Mouse (Mus musculus) intestine, embryonic 14.5 days (tissue): ENCODE data around the gene Htra1. TPM values are rescaled to one million over a fixed set of nuclear protein-coding genes. Genes with fewer than 3 reads are reported as not detected.

Source experiments
- ATAC-seq: fragments of 200-750 bp; cut with Nextera tagmentation; replicated peaks from 2 replicates; pipeline ENCODE4 v1.8.0; 2017; ENCODE audit warnings: low read depth, moderate number of reproducible peaks, moderate TSS enrichment, moderate library complexity; ENCODE audit not compliant: low FRiP score, low TSS enrichment
- DNase-seq: peaks from one replicate; pipeline ENCODE4 v3.0.0-alpha.2; 2018; ENCODE audit warnings: low spot score
- H3K27ac ChIP-seq: fragments of 300-500 bp; sonication (generic); 2 replicates; pipeline ENCODE4 v1.5.1; 2014; ENCODE audit warnings: low read depth, mild to moderate bottlenecking, control low read depth
- H3K27me3 ChIP-seq: fragments of 300-500 bp; sonication (generic); replicated peaks from 2 replicates; pipeline ENCODE4 v1.6.1; 2014; ENCODE audit warnings: low read length, control low read depth; ENCODE audit not compliant: control insufficient read depth, insufficient read depth
- H3K36me3 ChIP-seq: fragments of 300-500 bp; sonication (generic); 2 replicates; pipeline ENCODE4 v1.6.1; 2014; ENCODE audit warnings: low read length, control low read depth; ENCODE audit not compliant: control insufficient read depth, insufficient read depth
- H3K4me1 ChIP-seq: fragments of 300-500 bp; sonication (generic); replicated peaks from 2 replicates; pipeline ENCODE4 v1.6.1; 2014; ENCODE audit warnings: low read length, control low read depth, mixed read lengths; ENCODE audit not compliant: control insufficient read depth, insufficient read depth
- H3K4me2 ChIP-seq: fragments of 300-500 bp; sonication (generic); 2 replicates; pipeline ENCODE4 v1.6.1; 2014; ENCODE audit warnings: low read length
- H3K4me3 ChIP-seq: fragments of 300-500 bp; sonication (generic); 2 replicates; pipeline ENCODE4 v1.5.1; 2014; ENCODE audit warnings: low read depth, low read length, control low read depth, mixed read lengths
- H3K9ac ChIP-seq: fragments of 300-500 bp; sonication (generic); 2 replicates; pipeline ENCODE4 v1.6.1; 2014; ENCODE audit warnings: mild to moderate bottlenecking, low read length
- H3K9me3 ChIP-seq: fragments of 300-500 bp; sonication (generic); 2 replicates; pipeline ENCODE4 v1.6.1; 2016; ENCODE audit warnings: low read length, control low read depth; ENCODE audit not compliant: control insufficient read depth
- WGBS: fragments of 180-500 bp; shearing (Covaris S2); extraction: QIAGEN DNeasy Blood & Tissue Kit; methylation state at CpG from one replicate; pipeline ENCODE4 v1.1.7; 2014; 5-methylcytosine and 5-hydroxymethylcytosine counted together
- polyA plus RNA-seq: library from polyadenylated mRNA; unstranded; fragments of >200 nt; fragmentation: Nextera tagmentation; extraction: Ambion mirVana; gene quantifications from 2 replicates; pipeline ENCODE4 v1.2.1, GENCODE M21; 2014

The Htra1 gene
- polyA plus RNA-seq, 1 experiment from 2014 or later: 16.7 TPM

DNA sequence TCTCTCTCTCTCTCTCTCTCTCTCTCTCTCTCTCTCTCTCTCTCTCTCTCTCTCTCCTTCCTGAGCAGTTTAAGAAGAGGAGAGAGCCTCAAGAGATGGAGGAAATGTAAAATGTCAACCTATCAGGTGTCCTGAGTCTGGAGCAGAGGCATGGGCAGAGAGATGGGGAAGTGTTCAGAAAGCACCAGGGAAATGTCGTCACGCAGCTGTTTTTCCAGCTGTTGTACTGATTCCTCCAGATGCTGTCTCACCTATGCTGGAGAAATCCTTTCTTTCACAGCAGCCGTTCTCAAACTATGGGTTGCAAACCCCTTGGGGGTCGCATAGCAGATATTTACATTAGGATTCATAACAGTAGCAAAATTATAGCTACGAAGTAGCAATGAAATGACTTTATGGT lies 30.5 kb downstream of the Htra1 start:
- Histone ChIP-seq H3K4me2 (no peak overlapping the region), H3K9me3 (no peaks in the 10 kb centered on the region), H3K36me3 (no peaks in the 10 kb centered on the region), H3K4me3 (no peak overlapping the region), H3K9ac (no peak overlapping the region), H3K27ac (no peak overlapping the region), H3K27me3 (no peaks in the 10 kb centered on the region), H3K4me1 (peaks cover 15% of the 10 kb centered on the region)
- DNase-seq (no peak), ATAC-seq (no peak)
- WGBS: 62% methylated on average over 5 of the region's 5 CpGs

GRCm38 (mm10) chr7:130966876-130967275 lies 31.0 kb downstream of the Htra1 start:
- no peak for ATAC-seq
- Histone ChIP-seq H3K27ac (no peak overlapping the region), H3K36me3 (no peaks in the 10 kb centered on the region), H3K4me3 (no peak overlapping the region), H3K9ac (no peak overlapping the region), H3K27me3 (no peaks in the 10 kb centered on the region), H3K9me3 (no peaks in the 10 kb centered on the region), H3K4me1 (peaks cover 15% of the 10 kb centered on the region), H3K4me2 (no peak overlapping the region)
- 62% methylated on average over 6 of the region's 6 CpGs for WGBS
- DNase-seq: no peak

DNA sequence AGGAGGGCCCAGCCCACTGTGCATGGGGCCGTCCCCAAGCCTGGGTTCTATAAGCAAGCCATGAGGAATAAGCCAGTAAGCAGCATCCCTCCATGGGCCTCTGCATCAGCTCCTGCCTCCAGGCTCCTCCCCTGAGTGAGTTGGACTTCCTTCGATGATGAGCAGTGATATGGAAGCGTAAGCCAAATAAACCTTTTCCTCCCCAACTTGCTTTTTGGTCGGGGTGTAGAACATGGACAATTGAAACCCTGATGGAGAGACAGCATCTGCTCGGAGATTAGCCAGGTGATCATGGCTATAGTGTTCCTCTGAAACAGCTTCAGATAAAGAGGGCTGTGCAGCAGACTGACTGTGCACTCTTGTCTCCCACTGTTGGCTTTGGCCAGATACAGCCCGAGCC lies 32.0 kb downstream of the Htra1 start:
- ATAC-seq (no peak), DNase-seq (no peak)
- Histone ChIP-seq H3K9ac (no peak overlapping the region), H3K36me3 (no peaks in the 10 kb centered on the region), H3K9me3 (no peaks in the 10 kb centered on the region), H3K4me1 (peaks cover 15% of the 10 kb centered on the region), H3K4me3 (no peak overlapping the region), H3K4me2 (no peak overlapping the region), H3K27ac (no peak overlapping the region), H3K27me3 (no peaks in the 10 kb centered on the region)
- whole genome bisulfite sequencing: 84% methylated on average over 6 of the region's 6 CpGs

GRCm38 (mm10) chr7:130968537-130968936 lies 32.6 kb downstream of the Htra1 start:
- H3K27me3 ChIP-seq: no peaks in the 10 kb centered on the region
- H3K4me2 ChIP-seq: no peak overlapping the region
- H3K4me1 ChIP-seq: peaks cover 15% of the 10 kb centered on the region
- no peak overlapping the region for H3K9ac ChIP-seq
- DNase-seq (no peak), ATAC-seq (no peak)
- no peaks in the 10 kb centered on the region for H3K9me3 ChIP-seq
- no peak overlapping the region for H3K27ac ChIP-seq
- H3K36me3 ChIP-seq: no peaks in the 10 kb centered on the region
- WGBS: 54% methylated on average over 7 of the region's 7 CpGs
- H3K4me3 ChIP-seq: no peak overlapping the region

DNA sequence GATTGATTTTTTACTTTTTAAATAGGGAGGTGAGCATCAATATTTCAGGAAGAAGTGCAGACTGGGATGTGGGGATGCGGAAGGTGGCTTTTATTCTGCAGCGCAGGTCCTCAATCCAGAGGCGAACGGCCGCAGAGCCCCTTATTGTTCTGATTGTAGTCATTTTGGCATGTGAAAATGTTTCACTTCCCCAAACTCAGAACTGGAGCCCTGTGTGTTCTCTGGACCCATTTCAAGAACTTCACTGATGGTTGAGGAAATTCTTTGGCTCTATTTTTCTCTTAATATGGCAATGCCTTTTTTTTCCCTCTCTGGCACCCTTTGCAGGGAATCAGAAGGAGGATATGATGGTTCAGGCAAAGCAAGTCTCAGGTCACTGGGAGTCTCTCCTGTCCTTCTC lies 33.2 kb downstream of the Htra1 start:
- H3K4me2 ChIP-seq: no peak overlapping the region
- DNase-seq: no peak
- whole genome bisulfite sequencing: 91% methylated on average over 5 of the region's 5 CpGs
- no peak for ATAC-seq
- no peaks in the 10 kb centered on the region for H3K36me3 ChIP-seq
- peaks cover 15% of the 10 kb centered on the region for H3K4me1 ChIP-seq
- H3K9me3 ChIP-seq: no peaks in the 10 kb centered on the region
- H3K27me3 ChIP-seq: no peaks in the 10 kb centered on the region
- H3K27ac ChIP-seq: no peak overlapping the region
- H3K9ac ChIP-seq: no peak overlapping the region
- H3K4me3 ChIP-seq: no peak overlapping the region

DNA sequence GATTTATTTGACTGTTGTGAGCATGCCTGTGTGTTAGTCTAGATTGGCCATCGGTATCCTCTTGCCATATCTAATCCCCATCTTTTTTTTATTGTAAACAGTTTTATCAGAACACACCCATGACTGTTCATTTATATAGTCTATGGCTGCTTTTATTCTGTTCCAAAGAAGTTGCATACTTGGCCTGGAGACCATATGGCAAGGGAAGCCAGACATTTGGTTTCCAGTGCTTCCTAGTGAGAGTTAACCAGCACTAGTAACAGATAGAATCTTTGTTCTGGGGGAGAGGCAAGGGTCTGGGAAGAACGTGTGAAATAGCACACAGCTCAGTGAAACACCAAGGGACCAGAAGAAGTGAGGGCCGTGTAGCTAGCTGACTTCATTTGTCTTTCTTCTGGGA lies 33.6 kb downstream of the Htra1 start:
- ATAC-seq: no peak
- no peak overlapping the region for H3K27ac ChIP-seq
- H3K4me3 ChIP-seq: no peak overlapping the region
- H3K4me2 ChIP-seq: no peak overlapping the region
- 47% methylated on average over 3 of the region's 3 CpGs for WGBS
- H3K9ac ChIP-seq: no peak overlapping the region
- H3K27me3 ChIP-seq: no peaks in the 10 kb centered on the region
- peaks cover 14% of the 10 kb centered on the region for H3K4me1 ChIP-seq
- H3K9me3 ChIP-seq: no peaks in the 10 kb centered on the region
- no peaks in the 10 kb centered on the region for H3K36me3 ChIP-seq
- DNase-seq: no peak

DNA sequence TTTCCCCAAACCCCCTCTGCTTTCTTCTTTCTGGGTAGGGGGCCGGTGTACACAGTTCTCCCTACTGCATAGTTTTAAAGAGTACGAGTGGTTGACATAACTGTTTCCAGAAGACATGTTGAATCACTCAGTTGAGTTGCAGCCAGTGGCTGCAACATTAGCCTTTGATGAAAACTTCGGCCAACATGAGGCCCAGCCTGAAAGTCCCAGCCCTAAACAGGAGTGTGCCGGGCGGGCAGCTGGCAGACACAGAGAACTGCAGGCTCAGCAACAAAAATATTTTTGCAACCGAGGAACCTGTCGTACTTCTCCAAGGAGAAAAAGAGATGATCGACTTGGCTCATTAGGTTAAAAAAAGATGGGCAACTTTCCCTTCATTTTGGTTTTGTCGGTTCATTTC lies 36.9 kb downstream of the Htra1 start:
- Histone ChIP-seq H3K27ac (no peak overlapping the region), H3K9ac (no peak overlapping the region), H3K4me2 (no peak overlapping the region), H3K4me3 (no peak overlapping the region), H3K9me3 (no peaks in the 10 kb centered on the region), H3K4me1 (0 out of 2 replicates have a peak, but pooled peaks cover 3% of the 10 kb centered on the region), H3K27me3 (no peaks in the 10 kb centered on the region), H3K36me3 (no peaks in the 10 kb centered on the region)
- ATAC-seq (no peak), DNase-seq (no peak)
- WGBS: 89% methylated on average over 9 of the region's 9 CpGs

- no peak overlapping the region for H3K27ac ChIP-seq
- no peak overlapping the region for H3K4me3 ChIP-seq
- H3K4me1 ChIP-seq: 0 out of 2 replicates have a peak, but pooled peaks cover 4% of the 10 kb centered on the region
- no peak overlapping the region for H3K4me2 ChIP-seq
- H3K9ac ChIP-seq: no peak overlapping the region
- H3K9me3 ChIP-seq: no peaks in the 10 kb centered on the region
- no peaks in the 10 kb centered on the region for H3K36me3 ChIP-seq
- no peaks in the 10 kb centered on the region for H3K27me3 ChIP-seq
- DNase-seq: no peak
- no peak for ATAC-seq
- WGBS: 47% methylated on average over 13 of the region's 13 CpGs
Observed at GRCm38 (mm10) chr7:130976305-130976935, 40.5 kb downstream of the Htra1 start.

GRCm38 (mm10) chr7:130977794-130978521 lies 42.0 kb downstream of the Htra1 start:
- DNase-seq (no peak), ATAC-seq (no peak)
- Histone ChIP-seq H3K4me2 (no peak overlapping the region), H3K9me3 (no peaks in the 10 kb centered on the region), H3K36me3 (no peaks in the 10 kb centered on the region), H3K9ac (no peak overlapping the region), H3K27ac (no peak overlapping the region), H3K4me1 (0 out of 2 replicates have a peak, but pooled peaks cover 4% of the 10 kb centered on the region), H3K27me3 (no peaks in the 10 kb centered on the region), H3K4me3 (no peak overlapping the region)
- 57% methylated on average over 5 of the region's 5 CpGs for WGBS
